Mouse (Mus musculus): ENCODE results near the gene Heg1.

Gene Heg1

DNA sequence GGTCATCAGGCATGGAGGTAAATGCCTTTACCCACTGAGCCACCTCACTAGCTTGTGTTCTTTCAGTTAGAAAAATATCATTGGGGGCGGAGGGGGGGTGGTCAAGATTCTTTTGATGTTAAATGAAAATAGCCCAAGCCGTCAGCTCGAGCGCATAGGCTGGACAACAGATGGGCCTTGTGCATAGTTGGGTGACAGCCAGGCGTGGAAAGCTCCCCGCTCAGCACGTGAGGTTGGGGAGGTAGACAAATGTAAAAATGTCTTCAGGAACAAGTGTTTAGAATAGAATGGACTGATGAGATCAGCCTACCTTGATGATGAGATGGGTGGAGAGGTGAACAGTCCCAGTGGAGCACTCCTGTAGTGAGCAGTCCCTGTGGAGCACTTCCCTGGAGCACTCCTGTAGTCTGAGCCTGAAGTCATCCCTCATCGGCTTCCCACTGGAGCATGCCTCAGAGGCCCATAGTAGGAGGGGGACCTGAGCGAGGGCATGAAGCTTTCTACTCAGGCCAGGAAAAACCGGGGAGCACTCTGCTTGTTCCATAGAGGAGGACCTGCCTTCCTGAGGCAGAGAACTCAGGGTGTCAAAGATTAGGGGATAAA, 62.0 kb downstream of the Heg1 start:
- no peak for DNase-seq

DNA sequence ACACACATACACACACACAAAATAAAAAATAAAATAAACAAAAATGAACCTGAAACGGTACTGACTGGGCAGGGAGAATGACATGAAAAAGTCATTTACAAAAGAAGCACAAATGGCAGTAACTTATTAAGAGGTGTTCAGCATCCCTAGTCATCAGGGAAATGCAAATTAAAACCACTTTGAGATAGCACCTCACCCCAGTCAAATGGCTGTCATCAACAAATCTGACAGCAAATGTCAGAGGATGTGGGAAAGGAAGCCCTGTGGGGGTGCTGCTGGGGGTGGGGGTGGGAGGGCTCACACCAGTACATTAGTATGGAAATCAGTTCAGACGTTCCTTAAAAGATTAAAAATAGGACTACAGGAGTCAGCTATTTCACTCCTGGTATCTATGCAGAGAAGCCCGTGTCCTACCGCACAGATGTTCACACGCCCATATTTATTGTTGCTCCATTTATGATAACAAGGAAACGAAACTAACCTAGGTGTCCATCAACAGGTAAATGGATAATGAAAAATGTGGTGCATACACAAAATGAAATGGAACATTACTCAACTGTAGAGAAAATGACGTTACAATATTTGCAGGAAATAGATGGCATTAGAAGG, 63.3 kb downstream of the Heg1 start:
- DNase-seq = no peak

DNA sequence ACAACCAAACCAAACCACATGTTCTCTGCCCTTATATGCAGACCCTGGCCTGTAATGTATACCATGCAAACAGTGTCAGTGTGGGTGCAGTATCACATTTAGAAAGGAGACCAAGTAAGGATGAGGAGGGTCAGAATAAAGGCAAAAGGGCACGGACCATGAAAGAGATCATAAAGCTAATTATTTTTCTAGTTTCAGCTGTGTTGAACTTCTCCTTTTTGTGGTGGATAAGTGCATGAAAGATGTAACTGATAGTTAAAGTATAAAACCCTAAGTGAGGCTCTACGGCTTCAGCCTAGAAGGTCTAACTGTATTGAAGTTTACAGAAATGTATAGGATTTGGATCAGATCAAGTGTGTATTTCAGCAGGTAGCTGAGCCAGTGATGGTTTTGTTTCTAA, 63.8 kb downstream of the Heg1 start:
- no peak for DNase-seq

DNA sequence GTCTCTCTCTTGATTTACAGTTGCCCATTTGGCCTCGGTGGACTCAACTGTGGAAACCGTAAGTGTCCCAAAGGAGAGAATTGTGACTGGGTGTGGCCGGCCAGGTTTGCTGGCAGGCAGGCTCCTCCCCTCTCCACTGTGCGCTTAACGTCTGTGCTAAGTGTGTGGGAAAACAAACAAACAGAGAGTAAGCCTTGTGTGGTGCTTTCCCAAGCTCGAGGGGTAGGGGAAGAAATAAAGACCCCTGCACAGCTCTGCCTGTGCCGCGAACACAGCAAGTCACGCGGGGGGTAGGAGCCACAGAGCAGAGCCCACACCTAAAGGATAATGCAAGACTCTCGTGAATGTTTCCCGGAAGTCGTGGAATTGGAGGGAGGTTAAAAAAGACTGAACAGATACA, 67.0 kb downstream of the Heg1 start:
- DNase-seq = no peak

DNA sequence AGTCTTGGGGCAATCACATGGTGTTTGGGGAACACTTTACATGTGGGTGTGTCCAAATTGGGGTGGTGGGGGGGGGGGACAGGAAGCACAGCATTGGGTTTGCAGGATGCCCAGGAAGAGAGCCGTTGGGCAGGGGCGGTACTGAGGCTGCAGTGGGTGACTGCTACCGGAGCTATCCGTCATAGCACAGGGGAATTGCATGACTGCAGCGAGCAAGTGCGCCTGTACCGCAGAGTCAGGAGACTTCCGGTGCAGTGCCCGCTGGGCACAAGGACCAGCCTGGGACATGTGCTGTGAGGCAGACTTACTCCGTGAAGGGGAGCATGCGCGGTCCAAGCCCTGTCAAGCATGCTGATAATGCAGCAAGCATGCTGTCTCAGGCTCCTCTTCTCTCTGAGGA, 67.4 kb downstream of the Heg1 start:
- peak; percentile 95 for DNase-seq

DNA sequence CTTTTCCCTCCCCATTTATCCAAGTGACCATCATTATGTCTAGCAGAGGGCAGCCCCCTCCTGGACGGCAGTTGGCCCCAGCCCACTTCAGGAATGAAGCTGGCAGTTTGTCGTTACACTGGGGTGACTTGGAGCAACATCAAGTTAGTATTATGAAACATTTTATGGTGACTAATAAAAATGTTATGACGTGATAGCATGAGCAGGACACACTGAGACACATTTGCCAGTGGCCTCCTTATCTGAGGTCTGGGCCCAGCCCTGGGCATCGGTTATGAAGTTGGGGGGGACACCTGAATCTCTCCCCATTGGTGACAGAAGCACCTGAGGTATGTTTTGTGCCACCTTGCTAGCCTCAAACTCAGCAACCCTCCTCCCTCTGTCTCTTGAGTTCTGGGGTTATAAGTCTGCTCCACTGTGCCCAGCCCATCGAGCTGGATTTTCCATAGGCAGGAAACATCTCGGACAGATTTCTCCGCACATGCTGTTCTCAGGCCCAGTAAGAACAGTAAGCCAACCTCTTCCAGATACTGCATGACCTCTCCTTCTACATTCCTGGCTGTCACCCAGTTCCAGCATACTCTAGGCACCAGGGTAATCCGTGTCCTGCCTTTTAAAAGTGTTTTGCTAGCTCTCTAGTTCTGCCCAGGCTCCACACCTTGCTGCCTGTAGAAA, 68.9 kb downstream of the Heg1 start:
- DNase-seq = peak; percentile 96

DNA sequence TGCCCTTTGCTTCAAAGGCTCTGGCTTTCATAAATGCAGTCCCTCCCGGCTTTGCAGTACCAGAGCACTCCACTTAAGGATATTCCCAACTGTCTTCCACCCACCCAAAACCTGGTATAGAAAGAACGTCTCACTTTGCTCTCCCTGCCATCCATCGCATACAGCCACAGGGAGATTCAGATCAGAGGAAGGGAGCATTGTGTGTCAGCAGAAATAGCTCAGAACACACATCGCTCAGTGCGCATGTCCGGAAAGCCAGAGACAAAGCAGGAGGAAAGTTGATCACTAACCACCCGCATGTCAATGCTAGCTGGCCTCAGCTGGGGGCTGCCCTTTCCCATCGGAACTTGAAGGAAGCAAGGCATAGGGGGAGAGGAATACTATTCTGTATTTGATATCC, 71.1 kb downstream of the Heg1 start:
- DNase-seq = no peak

DNA sequence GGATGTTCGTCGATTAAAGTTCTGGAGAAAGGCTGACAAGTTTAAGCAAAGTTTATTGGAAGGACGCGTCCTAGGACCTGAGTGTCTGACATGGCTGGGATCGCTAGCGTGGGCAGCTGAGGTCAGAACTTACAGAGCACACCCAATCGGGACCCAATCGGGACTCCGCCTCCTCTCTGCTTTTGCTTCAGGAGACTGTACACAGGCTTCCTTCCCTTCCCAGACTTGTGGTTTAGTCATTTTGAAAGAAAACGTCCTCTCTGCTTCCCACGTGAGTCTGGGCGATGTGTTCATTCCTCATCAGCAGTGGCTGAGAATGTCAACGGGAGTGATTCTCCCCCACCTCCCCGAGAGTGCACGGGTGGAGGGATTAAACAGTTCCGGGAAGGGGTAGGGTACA, 71.8 kb downstream of the Heg1 start:
- no peak for DNase-seq

DNA sequence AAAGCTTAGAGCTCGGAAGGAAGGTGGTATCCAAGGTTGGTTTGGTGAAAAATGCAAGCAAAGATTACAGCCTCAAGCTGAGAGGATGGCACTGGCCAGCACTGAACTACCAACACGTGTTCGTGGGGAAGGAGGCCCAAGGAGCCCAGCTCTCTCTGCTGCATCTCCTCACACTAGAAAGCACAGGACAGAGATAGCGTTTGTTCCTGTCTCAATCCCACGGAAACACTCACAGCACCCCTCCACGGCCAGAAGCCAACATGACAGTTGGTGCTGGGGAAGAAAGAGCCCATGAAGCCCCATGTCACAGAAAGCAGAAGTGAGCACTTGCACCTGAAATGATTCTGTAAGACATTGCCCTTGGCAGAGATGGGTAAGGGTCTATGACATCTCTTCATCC, 72.2 kb downstream of the Heg1 start:
- DNase-seq = no peak

DNA sequence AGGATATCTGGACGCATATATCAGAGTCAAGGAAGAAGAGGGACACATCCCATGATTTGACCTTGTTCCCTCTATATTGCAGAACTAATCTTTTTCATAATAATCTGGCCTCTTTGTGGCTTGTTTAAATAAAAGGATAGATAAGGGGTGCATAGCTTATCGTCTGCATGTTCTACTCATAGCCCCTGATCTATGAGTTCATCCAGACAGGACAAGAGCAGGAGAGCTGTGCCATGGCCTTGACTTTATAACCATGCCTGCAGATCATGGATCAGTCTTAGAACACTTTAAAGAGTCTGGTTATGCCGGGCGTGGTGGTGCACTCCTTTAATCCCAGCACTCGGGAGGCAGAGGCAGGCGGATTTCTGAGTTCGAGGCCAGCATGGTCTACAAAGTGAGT, 75.0 kb downstream of the Heg1 start:
- no peak for DNase-seq

DNA sequence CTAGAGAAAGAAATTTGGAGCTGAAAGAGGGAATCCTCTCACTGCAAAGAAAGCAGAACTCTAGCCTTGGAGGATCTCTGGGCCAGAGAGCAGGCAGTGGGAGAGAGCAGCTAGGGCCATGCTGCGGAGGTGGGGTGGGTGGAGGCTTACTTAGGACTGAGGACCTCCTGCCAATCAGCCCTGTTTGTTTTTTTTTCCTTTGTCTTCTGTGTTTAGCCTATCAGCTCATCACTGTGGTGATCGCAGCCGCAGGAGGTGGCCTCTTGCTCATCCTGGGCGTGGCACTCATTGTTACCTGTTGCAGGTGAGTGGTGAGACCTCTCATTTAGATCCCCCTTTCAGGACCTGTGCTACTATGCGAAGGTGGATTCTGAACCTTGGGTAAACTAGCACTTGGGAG, 76.4 kb downstream of the Heg1 start:
- no peak for DNase-seq

DNA sequence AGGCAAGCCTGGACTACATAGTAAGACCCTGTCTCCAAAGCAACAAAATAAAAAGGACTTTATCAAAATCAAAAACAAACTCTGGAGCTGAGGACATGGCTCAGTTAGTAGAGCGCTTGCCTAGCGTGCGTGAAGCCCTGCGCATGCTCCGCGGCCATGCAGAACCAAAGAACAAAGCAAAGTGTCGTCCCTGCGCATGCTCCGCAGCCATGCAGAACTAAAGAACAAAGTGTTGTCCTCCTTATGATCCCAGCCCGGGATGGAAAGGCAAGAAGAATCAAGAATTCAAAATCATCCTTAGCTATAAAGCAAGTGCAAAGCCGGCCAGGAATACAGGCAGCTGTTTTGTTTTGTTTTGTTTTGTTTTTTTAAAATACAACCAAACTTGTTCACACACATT, 76.8 kb downstream of the Heg1 start:
- no peak for DNase-seq

DNA sequence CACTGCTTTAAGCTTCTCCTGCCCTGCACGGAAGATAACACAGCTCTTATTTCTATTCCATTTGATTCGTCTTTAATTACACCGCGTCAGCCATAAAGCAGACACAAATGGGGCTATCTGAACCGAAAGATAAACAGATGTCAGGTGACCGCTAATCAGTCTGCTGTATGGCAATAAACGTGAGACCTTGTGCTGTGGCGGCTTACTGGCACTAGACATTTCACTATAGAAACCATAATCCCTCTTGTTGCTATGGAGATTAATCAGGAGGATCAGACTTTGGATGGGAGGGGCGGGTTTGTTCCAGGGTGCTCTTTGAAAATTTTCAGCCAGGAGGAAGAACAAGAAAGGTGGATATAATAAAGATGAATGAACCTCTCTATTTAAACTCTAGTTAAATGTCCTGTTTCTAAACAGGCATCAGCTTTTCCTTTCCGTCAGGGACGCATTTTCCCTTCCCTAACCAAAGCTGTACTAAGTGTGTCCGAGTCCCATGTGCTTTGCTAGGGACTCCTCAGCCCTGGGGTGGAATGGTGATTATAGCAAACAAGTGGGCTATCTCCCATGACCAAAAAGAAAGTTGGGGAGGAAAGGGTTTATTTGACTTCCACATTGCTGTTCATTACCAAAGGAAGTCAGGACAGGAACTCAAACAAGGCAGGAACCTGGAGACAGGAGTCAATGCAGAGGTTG, 80.5 kb downstream of the Heg1 start:
- no peak for DNase-seq

DNA sequence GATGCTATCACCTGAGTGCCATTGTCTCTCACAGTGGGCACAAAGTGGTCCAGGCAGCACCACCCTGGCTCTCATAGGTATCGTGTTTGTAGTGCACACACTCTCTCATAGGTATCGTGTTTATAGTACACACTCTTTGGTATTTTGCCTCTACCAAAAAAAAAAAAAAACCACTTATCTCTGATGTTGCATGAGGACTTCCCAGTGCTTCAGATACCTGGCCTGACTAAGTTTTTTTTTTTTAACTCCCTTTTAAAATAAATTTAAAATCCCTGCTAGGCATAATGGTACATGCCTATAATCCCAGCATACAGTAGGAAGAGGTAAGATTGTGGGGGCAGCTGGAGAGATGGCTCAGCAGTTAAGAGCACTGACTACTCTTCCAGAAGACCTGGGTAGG, 81.3 kb downstream of the Heg1 start:
- DNase-seq = no peak

DNA sequence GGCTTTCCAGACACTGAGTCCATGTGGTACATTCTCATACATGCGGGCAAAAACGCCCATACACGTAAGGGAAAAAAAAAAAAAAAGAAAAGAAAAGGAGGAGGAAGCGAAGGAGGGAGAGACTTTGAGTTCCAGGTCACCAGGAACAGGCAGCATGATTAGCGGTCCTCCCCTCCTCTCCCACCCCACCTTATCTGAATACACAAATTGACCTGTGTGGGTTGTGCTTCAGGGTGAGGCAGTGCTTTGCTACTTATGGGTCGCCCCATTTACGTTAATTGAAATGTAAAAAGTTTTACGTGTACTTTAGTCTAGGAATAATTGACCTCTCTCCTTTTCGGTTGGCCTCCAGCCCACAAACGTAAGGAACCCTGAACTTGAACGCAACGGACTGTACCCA, 82.1 kb downstream of the Heg1 start:
- no peak for DNase-seq

DNA sequence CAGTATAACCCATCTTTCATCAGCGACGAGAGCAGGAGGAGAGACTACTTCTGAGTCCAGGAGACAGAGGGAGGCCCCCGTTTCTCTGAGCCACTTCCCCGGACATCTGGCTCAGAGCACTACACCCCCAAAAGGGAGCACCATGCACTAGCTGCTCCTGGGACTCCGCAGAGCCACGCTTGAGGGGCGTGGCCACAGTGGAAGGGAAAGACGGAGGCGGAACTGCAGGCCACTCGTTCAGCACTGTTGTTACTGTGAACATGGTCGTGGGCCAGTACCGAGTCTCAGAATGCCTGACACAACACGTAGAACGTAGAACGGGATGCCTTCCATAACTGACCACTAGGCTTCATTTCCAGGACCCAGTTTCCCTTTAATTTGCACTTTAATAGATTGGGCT, 82.6 kb downstream of the Heg1 start:
- DNase-seq = no peak

DNA sequence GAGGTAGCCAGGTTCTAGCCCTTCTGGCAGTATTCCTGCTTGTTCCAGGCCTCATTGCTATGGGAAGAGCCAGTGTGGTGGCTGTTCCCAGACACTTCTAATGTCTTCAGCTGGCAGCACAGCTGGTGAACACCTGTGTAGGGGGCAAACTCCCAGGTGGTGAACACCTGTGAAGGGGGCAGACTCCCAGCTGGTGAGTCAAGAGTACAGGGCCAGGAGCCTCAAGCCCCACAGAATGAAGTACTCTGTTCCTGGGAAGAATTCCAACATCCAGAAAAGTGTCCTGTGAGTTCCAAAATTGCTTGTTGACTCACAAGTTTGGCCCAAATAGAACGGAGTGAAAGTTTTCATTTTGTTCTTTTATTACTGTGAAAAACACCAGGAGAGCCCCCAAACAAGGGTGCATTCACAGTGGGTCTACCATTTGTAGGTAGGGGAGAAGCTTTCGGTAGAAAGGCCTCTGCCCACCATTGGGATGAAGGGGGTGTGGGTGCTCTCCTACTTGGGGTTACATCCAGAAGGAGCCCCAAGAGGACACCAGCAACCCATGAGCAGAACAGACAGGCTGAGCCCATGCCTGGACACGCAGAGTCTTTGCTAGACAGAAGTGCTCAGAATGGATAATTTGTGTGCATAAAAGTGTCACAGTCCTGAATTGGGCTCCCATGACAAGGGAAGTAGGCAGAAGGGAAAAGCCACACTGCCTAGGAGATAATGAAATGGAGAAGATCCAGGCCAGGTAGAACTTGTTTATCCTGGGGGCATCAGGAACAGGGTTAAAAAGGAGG, 84.5 kb downstream of the Heg1 start:
- peak; percentile 92 for DNase-seq

DNA sequence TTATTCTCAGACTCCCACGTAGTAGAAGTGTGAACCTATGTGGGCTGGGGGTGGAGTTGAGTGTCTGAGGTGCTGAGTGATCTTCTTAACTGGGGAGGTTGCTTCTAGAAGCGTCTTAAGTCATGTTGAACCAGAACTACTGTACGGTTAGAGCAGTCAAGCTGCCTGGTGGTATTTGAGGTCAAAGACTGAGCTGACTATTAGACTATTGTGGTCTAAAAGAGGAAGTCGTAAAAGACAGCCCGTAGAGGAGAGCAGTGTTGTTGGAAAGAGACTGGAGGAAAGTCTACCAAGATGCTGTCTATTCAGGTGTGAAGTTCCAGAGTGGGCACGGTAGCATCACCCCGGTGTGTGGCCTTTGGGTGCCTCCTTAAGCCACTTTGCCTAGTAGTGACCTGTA, 85.7 kb downstream of the Heg1 start:
- DNase-seq = no peak

DNA sequence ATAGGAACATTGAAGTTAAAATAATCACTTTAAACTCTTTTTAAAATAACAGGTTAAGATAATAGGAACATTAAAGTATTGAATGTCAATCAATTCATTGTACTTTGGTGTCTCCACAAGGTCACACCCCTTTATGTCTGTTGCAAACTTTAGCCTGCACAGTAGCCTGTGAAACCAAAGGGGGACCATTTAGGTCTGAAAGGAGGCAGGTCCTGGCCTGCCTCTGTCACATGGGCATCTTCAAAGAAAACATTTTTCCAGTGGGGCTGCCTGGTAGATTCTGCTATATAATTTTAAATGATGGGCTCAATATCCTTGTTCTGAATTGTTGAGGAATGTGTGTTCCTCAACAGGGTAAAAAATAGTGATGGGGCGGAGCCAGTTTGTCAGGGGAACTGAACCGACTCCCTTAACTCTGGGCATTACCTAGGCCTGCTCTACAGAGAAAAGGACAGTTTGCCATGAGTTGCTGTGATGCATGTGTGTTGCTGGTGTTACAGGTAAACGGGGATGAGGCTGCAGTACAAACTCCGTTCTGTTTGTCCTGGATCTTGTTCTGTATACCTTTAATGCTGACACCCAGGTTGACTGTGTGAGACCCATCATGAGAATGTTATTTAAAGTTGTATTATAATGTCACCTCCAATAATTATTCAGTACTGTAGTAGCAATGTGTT, 86.7 kb downstream of the Heg1 start:
- no peak for DNase-seq

DNA sequence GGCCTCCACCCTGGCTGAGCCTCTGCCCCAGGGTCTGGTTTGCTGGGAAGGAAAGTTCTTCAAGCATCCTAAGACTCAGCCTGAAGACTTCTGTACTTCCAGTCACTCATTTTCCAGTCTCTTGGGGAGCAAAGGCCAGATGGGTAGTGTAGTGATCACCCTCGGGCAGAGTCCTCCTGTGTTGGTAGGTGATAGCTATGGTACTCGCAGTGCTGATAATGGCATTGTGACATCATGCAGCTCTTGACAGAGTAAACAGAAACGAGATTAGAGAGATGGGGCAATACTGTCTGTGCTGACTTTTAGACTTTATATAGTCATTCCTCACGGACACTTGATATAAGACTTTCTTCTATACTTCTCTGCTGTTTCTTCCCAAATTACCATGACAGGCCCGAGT, 88.6 kb downstream of the Heg1 start:
- no peak for DNase-seq

DNA sequence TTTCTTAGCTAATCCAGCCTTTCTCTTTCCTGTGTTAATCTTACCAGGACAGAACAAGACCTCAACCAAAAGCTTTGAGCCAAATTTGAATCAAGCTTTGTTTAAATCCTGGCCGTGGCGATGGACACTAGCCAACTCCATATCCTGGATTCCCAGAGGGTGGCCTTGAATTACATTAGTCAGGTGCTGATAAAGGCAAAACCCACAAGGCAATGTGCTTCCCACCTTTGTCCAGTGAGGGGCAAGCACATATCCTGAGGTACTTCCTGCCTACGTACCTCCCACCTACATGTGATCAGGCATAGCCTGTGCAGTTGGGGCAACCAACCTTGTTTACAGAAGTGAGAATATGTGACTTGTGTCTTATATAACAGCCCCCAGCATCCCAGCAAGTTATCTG, 90.8 kb downstream of the Heg1 start:
- no peak for DNase-seq

DNA sequence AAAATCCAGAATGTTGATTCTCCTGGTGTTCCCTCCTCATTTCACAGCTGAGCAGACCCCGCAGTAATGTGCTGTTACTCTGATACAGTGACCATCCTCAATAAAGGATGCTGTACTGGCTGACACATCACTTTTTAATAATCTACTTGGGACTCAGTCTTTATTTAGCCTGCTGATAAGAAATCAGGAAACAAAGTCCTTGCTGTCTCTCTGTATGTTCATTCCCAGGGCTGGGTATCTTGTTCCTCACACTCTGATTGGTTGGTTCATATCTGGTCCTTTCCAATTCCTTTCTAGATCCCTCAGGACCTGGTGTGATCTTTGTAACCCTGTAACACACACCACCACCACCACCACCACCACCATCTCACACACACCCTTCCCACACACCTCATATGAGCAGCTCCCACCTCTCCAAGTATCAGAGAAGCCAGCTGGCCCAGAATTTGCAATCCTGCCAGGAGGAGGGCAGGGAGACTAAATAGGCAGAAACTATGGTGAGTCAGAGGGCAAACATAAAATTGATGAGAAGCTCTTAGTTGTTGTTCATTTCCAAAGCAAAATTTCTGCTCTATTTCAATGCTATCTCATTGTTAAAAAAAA, 91.7 kb downstream of the Heg1 start:
- no peak for DNase-seq

Data from heart, adult 11 months (tissue).